Mouse (Mus musculus): Measurements from ENCODE around the gene Rasgrf1. TPM values are rescaled to one million over a fixed set of nuclear protein-coding genes. Genes with fewer than 3 reads are reported as not detected.

Gene Rasgrf1
- polyA plus RNA-seq, 1 experiment from 2014 or later, result 0.05 TPM

DNA sequence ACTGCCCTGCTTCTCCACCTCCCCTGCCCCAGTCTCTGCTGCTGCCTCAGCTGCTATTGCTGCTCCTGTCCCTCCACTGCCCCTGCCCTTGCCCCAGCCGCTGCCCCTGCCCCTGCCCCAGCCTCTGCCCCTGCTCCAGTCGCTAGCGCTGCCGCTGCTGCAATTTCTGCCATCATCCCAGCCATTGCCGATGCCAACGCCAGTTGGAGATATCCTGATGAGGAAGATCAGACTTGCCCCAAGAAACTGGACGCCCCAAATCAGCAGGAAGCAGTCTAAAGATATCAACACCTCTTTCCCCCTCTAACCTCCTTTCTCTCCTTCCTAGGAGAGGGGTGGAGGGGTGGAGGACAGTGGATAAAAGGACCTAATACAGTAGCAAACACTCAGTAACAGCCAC is 28.2 kb upstream of the Rasgrf1 start:
- H3K4me3 ChIP-seq (replicated peaks; ENCODE audit: low read depth, low read length), result no peak overlapping the region
- no peaks in the 10 kb centered on the region for H3K4me1 ChIP-seq (replicated peaks; ENCODE audit: insufficient read depth, low read length)
- peaks cover 29% of the 10 kb centered on the region for H3K27me3 ChIP-seq (ENCODE audit: insufficient read depth, low read length)
- DNase-seq (ENCODE audit: low spot score) (no peak), ATAC-seq (replicated peaks; ENCODE audit: low FRiP score, low read depth) (no peak)
- no peak overlapping the region for H3K4me2 ChIP-seq (ENCODE audit: low read length)
- H3K9me3 ChIP-seq (replicated peaks; ENCODE audit: low read length), result 0 out of 2 replicates have a peak, but pooled peaks cover 3% of the 10 kb centered on the region
- no peaks in the 10 kb centered on the region for H3K36me3 ChIP-seq (ENCODE audit: insufficient read depth, low read length)
- no peak overlapping the region for H3K27ac ChIP-seq
- 61% methylated on average over 7 of the region's 7 CpGs for WGBS
- no peak overlapping the region for H3K9ac ChIP-seq (ENCODE audit: low read depth, low read length)
- TF ChIP-seq CTCF (IDR thresholded peaks at IDR 0.05; ENCODE audit: low read depth), result no peak

GRCm38 (mm10) chr9:89882583-89882982 is 27.1 kb upstream of the Rasgrf1 start:
- Histone ChIP-seq H3K4me1 (replicated peaks; ENCODE audit: insufficient read depth, low read length) (no peaks in the 10 kb centered on the region), H3K4me3 (replicated peaks; ENCODE audit: low read depth, low read length) (no peak overlapping the region), H3K9me3 (replicated peaks; ENCODE audit: low read length) (0 out of 2 replicates have a peak, but pooled peaks cover 3% of the 10 kb centered on the region), H3K27me3 (ENCODE audit: insufficient read depth, low read length) (peaks cover 29% of the 10 kb centered on the region), H3K4me2 (ENCODE audit: low read length) (no peak overlapping the region), H3K9ac (ENCODE audit: low read depth, low read length) (no peak overlapping the region), H3K36me3 (ENCODE audit: insufficient read depth, low read length) (no peaks in the 10 kb centered on the region), H3K27ac (no peak overlapping the region)
- DNase-seq (ENCODE audit: low spot score), result peak; percentile 19
- 55% methylated on average over 7 of the region's 7 CpGs for WGBS
- no peak for ATAC-seq (replicated peaks; ENCODE audit: low FRiP score, low read depth)
- TF ChIP-seq CTCF (IDR thresholded peaks at IDR 0.05; ENCODE audit: low read depth), result no peak

DNA sequence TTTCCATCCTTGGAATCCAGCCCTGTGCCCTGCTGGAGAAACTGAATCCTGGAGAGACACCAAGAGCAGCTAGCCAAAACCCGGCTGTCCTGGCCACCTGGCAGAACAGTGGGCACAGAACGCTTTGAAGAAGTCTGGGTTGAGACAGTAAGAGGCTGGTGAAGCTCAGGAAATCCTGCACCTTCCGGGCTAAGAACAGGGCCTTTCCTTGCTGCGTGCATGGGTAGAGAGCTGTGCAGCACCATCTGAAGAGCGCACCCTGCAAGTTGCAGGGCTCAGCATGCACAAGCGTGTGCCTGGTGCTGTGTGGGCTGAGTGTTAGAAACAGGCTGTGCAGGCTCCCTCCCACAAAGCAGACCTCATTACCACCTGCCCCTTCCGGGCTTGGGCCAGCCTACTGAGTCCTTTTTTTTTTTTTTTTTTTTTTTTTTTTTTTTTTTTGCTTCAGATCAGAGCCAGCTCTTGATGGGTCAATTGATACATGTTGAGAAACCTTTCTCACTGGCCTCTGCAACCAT is 23.9 kb upstream of the Rasgrf1 start:
- Histone ChIP-seq H3K4me1 (replicated peaks; ENCODE audit: insufficient read depth, low read length) (no peaks in the 10 kb centered on the region), H3K9me3 (replicated peaks; ENCODE audit: low read length) (no peaks in the 10 kb centered on the region), H3K4me2 (ENCODE audit: low read length) (no peak overlapping the region), H3K4me3 (replicated peaks; ENCODE audit: low read depth, low read length) (no peak overlapping the region), H3K27me3 (ENCODE audit: insufficient read depth, low read length) (peaks cover 15% of the 10 kb centered on the region), H3K36me3 (ENCODE audit: insufficient read depth, low read length) (no peaks in the 10 kb centered on the region), H3K9ac (ENCODE audit: low read depth, low read length) (no peak overlapping the region), H3K27ac (no peak overlapping the region)
- 34% methylated on average over 7 of the region's 7 CpGs for WGBS
- TF ChIP-seq CTCF (IDR thresholded peaks at IDR 0.05; ENCODE audit: low read depth), result no peak
- DNase-seq (ENCODE audit: low spot score) (no peak), ATAC-seq (replicated peaks; ENCODE audit: low FRiP score, low read depth) (no peak)

DNA sequence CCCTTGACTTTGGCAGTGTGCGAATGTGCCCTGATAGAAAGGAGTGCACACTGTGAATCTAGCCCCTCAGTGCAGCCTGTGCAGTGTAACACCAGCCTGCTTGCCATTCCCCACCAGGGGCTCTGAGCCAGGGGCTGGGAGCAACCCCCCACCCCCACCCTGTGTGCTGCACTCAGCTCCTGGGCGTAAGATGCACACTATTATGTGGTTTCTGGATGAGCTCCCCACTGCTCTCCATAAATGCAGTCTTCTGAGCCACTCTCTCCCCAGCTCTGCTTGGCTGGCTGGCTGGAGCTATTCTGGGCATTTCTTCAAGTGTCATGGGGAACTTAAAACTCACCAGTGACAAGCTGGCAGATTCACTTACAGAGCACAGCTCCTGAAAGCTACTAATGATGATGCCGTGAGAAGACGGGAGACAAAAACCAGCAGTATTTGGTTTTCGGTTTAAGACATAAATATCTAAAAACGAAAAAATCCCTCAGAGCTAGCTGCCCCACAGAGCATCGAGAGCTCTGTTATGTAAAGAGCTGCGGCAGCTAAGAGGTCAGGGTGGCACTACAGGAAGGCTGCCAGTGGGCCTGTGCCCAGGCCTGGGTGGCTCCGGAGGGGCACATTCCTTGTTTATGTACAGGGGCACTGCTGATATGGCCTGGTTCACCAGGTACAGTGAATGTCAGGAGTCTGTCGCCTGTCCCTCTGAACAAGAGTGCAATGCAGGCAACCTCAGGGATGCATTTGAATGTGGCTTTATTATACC is 18.0 kb upstream of the Rasgrf1 start:
- ATAC-seq (replicated peaks; ENCODE audit: low FRiP score, low read depth) (no peak), DNase-seq (ENCODE audit: low spot score) (no peak)
- no peak overlapping the region for H3K27ac ChIP-seq
- H3K9me3 ChIP-seq (replicated peaks; ENCODE audit: low read length), result no peaks in the 10 kb centered on the region
- 74% methylated on average over 10 of the region's 10 CpGs for WGBS
- no peak overlapping the region for H3K4me2 ChIP-seq (ENCODE audit: low read length)
- no peaks in the 10 kb centered on the region for H3K4me1 ChIP-seq (replicated peaks; ENCODE audit: insufficient read depth, low read length)
- H3K27me3 ChIP-seq (ENCODE audit: insufficient read depth, low read length), result no peaks in the 10 kb centered on the region
- H3K4me3 ChIP-seq (replicated peaks; ENCODE audit: low read depth, low read length), result no peak overlapping the region
- H3K9ac ChIP-seq (ENCODE audit: low read depth, low read length), result no peak overlapping the region
- no peaks in the 10 kb centered on the region for H3K36me3 ChIP-seq (ENCODE audit: insufficient read depth, low read length)
- no peak for TF ChIP-seq CTCF (IDR thresholded peaks at IDR 0.05; ENCODE audit: low read depth)

DNA sequence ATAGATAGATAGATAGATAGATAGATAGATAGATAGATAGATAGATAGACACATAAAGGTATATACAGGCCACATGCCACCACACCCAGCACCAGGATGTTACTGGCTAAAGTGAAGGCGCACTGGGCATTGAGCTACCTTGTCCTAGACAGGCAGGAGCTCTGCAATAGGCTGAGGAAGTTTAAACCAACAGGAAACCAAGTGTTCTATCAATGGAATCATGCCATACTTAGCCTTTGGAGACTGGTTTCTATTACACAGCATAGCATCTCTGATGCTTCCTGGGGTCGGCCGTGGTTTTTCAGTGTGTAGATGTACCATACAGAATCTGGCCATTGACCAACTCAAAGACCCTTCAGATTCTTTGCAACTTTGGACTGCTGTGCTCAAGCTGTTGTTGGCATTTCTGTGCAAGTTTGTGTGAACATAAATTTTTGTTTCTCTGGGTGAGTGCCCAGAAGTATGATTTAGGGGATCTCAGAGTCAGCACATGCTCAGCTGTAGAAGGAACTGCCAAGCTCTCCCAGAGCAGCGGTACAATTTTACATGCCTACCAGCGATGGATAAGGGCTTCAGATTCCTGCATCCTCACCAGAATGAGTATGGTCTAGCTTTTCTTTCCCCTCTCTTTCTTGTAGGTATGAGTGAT is 17.0 kb upstream of the Rasgrf1 start:
- ATAC-seq (replicated peaks; ENCODE audit: low FRiP score, low read depth), result no peak
- Histone ChIP-seq H3K4me3 (replicated peaks; ENCODE audit: low read depth, low read length) (no peak overlapping the region), H3K9me3 (replicated peaks; ENCODE audit: low read length) (no peaks in the 10 kb centered on the region), H3K4me2 (ENCODE audit: low read length) (no peak overlapping the region), H3K27ac (no peak overlapping the region), H3K4me1 (replicated peaks; ENCODE audit: insufficient read depth, low read length) (no peaks in the 10 kb centered on the region), H3K27me3 (ENCODE audit: insufficient read depth, low read length) (no peaks in the 10 kb centered on the region), H3K9ac (ENCODE audit: low read depth, low read length) (no peak overlapping the region), H3K36me3 (ENCODE audit: insufficient read depth, low read length) (no peaks in the 10 kb centered on the region)
- no peak for TF ChIP-seq CTCF (IDR thresholded peaks at IDR 0.05; ENCODE audit: low read depth)
- no peak for DNase-seq (ENCODE audit: low spot score)
- WGBS, result 83% methylated on average over 5 of the region's 5 CpGs

DNA sequence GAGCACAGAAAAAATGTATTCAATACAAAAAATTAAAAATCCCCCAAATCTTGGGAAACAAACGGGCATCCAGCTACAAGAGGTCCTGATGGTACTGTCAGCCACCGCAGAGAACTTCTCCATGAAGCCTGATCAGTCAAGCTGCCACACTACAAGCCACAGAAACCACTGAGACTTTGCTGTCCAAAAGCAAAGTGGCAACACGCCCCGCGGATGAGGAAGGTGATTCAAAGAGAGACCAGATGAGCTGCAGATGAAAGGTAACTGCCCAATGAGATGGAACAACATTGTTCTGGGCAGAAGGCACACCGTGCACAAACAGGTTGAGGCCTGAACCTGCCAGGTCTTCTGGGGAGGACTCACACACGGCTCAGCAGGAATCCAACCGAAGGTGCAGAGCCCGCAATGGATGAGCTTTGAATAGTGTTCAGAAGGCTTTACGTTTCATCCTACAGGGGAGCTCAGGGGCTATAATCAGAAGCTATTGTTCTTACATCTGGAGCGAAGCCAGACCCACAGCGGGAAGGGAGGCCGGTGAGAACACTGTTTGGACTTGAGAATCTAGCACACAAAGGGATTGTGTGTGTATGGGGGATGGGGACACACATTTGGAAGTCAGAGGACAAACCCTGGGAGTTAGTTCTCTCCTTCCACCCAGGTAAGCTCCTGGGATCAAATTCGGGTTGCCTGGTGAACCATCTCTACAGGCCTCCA is 9.4 kb upstream of the Rasgrf1 start:
- Histone ChIP-seq H3K9me3 (replicated peaks; ENCODE audit: low read length) (no peaks in the 10 kb centered on the region), H3K4me3 (replicated peaks; ENCODE audit: low read depth, low read length) (no peak overlapping the region), H3K4me1 (replicated peaks; ENCODE audit: insufficient read depth, low read length) (no peaks in the 10 kb centered on the region), H3K27me3 (ENCODE audit: insufficient read depth, low read length) (no peaks in the 10 kb centered on the region), H3K27ac (no peak overlapping the region), H3K9ac (ENCODE audit: low read depth, low read length) (no peak overlapping the region), H3K4me2 (ENCODE audit: low read length) (no peak overlapping the region), H3K36me3 (ENCODE audit: insufficient read depth, low read length) (no peaks in the 10 kb centered on the region)
- DNase-seq (ENCODE audit: low spot score), result no peak
- 35% methylated on average over 14 of the region's 14 CpGs for WGBS
- ATAC-seq (replicated peaks; ENCODE audit: low FRiP score, low read depth), result no peak
- TF ChIP-seq CTCF (IDR thresholded peaks at IDR 0.05; ENCODE audit: low read depth), result no peak
